Mouse (Mus musculus): ENCODE results near the gene Ccdc148.

DNA sequence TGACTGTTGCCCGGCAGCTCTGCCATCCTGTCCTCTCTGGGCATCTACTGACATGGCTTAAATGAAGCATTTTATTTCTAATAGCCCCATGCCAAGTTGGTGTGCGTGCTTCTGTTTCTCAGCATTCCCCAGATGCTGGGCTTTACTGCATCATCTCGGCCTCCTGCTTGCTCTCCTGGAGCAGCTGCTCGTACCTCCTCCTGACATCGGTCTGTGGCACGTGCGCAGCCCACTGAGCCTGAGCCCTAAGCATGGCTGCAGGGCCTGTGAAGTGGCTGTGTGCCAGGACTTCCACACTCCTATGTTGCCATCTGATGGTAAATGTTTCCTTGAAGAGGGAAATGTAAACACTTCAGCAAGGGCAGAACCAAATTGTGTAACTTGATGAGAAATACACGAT is 31.0 kb upstream of the Ccdc148 start:
- TF ChIP-seq CTCF (IDR thresholded peaks at IDR 0.05; ENCODE audit: insufficient read depth, low read length), result no peak
- no peak for TF ChIP-seq POLR2A (IDR thresholded peaks at IDR 0.05; ENCODE audit: borderline replicate concordance, extremely low read depth, low read depth, low read length)

Data from lung, adult 2 months (tissue).